In genomic region chr11:53849588-53850320, GRCm38 (mm10) we compare ENCODE assay signal across 8 mouse cellular contexts. TPM values are rescaled to one million over a fixed set of nuclear protein-coding genes. Genes with fewer than 3 reads are reported as not detected.
A peak's percentile ranks its signal among the peaks of the same experiment; 100 is the strongest.
DNase-seq lines count a peak whose midpoint lies in the region; ATAC-seq lines count a peak whose summit lies in the region.

No protein-coding gene starts in this region.

- WGBS in hindbrain, embryonic 15.5 days, result 25% methylated on average over 9 of the region's 9 CpGs
- WGBS in midbrain, embryonic 10.5 days, result 38% methylated on average over 9 of the region's 9 CpGs

- no peak overlapping the region for H3K27ac ChIP-seq in hindbrain, embryonic 15.5 days (replicated peaks)
- peak overlapping the region; percentile 46; the same call in 1 of the 2 replicates for H3K27ac ChIP-seq in midbrain, embryonic 10.5 days (replicated peaks)

- H3K4me1 ChIP-seq in hindbrain, embryonic 15.5 days (replicated peaks), result no peaks in the 10 kb centered on the region
- H3K4me1 ChIP-seq in midbrain, embryonic 10.5 days, result 0 out of 2 replicates have a peak, but pooled peaks cover 5% of the 10 kb centered on the region

- H3K27me3 ChIP-seq in hindbrain, embryonic 15.5 days, result 0 out of 2 replicates have a peak, but pooled peaks cover 3% of the 10 kb centered on the region
- H3K27me3 ChIP-seq in midbrain, embryonic 10.5 days (ENCODE audit: low read depth, poor library complexity, severe bottlenecking), result peaks cover 8% of the 10 kb centered on the region; the same call in 1 of the 2 replicates

- peak; percentile 61; the same call in 1 of the 2 replicates for ATAC-seq in hindbrain, embryonic 15.5 days (ENCODE audit: low FRiP score, low read depth)

- no peaks in the 10 kb centered on the region for H3K36me3 ChIP-seq in hindbrain, embryonic 15.5 days
- H3K36me3 ChIP-seq in midbrain, embryonic 10.5 days, result no peaks in the 10 kb centered on the region

- no peaks in the 10 kb centered on the region for H3K9me3 ChIP-seq in hindbrain, embryonic 15.5 days
- no peaks in the 10 kb centered on the region for H3K9me3 ChIP-seq in midbrain, embryonic 10.5 days (replicated peaks)

- intact Hi-C loops in left cerebral cortex, postnatal 10 days (cut with DNase I), result loop anchor here (5.0 kb wide), 2 partner anchors 87 to 112 kb away; no protein-coding TSS in a partner anchor

- H3K9ac ChIP-seq in hindbrain, embryonic 15.5 days, result no peak overlapping the region

- H3K4me3 ChIP-seq in hindbrain, embryonic 15.5 days, result no peak overlapping the region
- no peak overlapping the region for H3K4me3 ChIP-seq in midbrain, embryonic 10.5 days

- peak; percentile 91 for DNase-seq in adipocyte (ENCODE audit: low spot score)
- peak; percentile 80 to 81 for DNase-seq in cerebellum, postnatal 36 days
- peak; percentile 84 for DNase-seq in gastrocnemius, adult 18-20 months (ENCODE audit: low spot score)
- DNase-seq in left cerebral cortex, postnatal 10 days (ENCODE audit: extremely low spot score in 1 of 2, low spot score in 2 of 2), result peak; percentile 60 to 81
- peak; percentile 72 for DNase-seq in midbrain, embryonic 10.5 days (ENCODE audit: low spot score)
- DNase-seq in right cerebral cortex, postnatal 36 days (ENCODE audit: low spot score in 2 of 2), result peak; percentile 36 to 46
- DNase-seq in yolk sac, embryonic 10.5 days (ENCODE audit: low spot score), result peak; percentile 70

- H3K4me2 ChIP-seq in hindbrain, embryonic 15.5 days, result peak overlapping the region; percentile 33; the same call in 1 of the 2 replicates

RNA-seq across cellular contexts. Expression of gene Gm12216, which starts 9.3 kb away (rescaled TPM):
- total RNA-seq in gastrocnemius, adult 18-20 months (2021), result 1 to 10 TPM in 1 of 2 experiments, under 1 TPM in 1; 0.84 to 2.1 TPM
- 0.35 TPM in 1 of 2 replicates, not detected in the other for polyA plus RNA-seq in hindbrain, embryonic 15.5 days (2015; fragmentation: Nextera tagmentation; extraction: Ambion mirVana)
- total RNA-seq in left cerebral cortex, postnatal 10 days (2021), result 1 to 10 TPM in 1 of 2 experiments, under 1 TPM in 1; 0.85 to 1.5 TPM
- polyA plus RNA-seq in midbrain, embryonic 10.5 days (2016; fragmentation: Nextera tagmentation; extraction: Ambion mirVana), result 0.22 TPM in 1 of 2 replicates, not detected in the other

RNA-seq across cellular contexts. Expression of gene Slc22a5, which starts 41.7 kb away (rescaled TPM):
- total RNA-seq in gastrocnemius, adult 18-20 months (2021), result 1 to 10 TPM; 7.1 to 9.3 TPM
- 10.9 and 12.1 TPM in 2 replicates for polyA plus RNA-seq in hindbrain, embryonic 15.5 days (2015; fragmentation: Nextera tagmentation; extraction: Ambion mirVana)
- total RNA-seq in left cerebral cortex, postnatal 10 days (2021), result 10 to 100 TPM; 10.4 to 14.2 TPM
- polyA plus RNA-seq in midbrain, embryonic 10.5 days (2016; fragmentation: Nextera tagmentation; extraction: Ambion mirVana), result 7.2 and 7.7 TPM in 2 replicates

Comparison
In these comparisons a context has a peak if more than half of its experiments do, and no peak if none do; other contexts are left out.
1. DNase-seq: peak in every context shown above with its lines; median percentile 91 in adipocyte; 84 in gastrocnemius, adult 18-20 months; 80 in cerebellum, postnatal 36 days; 72 in midbrain, embryonic 10.5 days; 70 in left cerebral cortex, postnatal 10 days; 70 in yolk sac, embryonic 10.5 days; 41 in right cerebral cortex, postnatal 36 days.